Mouse (Mus musculus): ENCODE results near the gene Gm340.

Gene Gm340

GRCm38 (mm10) chr19:41581706-41582420 is at the start of gene Gm340:
Gene Gm340, plus strand, starts transcription at chr19:41582370.
- DNase-seq (ENCODE audit: low spot score in 2 of 2), result no peak

- DNase-seq (ENCODE audit: low spot score in 2 of 2), result no peak
Measured at GRCm38 (mm10) chr19:41534021-41534420, 48.1 kb upstream of the Gm340 start.

DNA sequence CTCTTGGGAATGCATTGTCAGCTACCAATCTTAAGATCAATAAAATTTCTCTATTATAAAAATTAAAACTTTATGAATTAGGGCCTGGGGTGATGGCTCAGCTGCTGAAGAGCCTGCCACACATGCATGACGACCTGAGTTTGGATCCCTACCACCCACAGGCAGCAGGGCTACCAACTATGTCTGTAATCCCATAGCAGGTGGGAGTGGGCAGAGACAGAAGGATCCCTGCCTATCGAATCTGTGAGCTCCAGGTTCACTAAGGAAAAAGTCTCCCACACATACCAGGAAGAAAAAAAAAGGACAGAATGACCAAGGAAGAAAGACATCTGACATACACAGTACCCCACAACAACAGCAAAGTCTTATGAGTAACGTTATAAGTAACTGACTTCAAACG is 25.2 kb upstream of the Gm340 start:
- no peak for DNase-seq (ENCODE audit: low spot score in 2 of 2)

DNA sequence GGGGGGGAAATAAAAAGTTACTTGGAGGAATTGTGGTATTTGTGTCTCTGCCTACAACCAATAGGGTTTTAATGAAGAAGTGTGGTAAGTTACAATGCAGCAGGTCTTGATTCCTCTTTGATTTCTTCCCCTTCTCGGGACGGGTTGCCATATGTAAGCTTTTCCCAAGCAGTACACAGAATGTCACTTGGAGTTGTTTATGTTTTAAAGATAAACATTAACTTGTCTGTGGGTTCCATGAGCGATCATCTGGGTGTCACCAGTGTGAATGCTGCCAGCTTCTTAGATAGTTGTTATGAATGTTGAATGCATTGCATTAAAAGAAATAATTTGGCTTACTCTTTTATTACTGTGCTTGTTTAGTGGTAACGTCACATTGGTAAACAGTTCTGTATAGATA is 24.7 kb upstream of the Gm340 start:
- DNase-seq (ENCODE audit: low spot score in 2 of 2), result no peak

DNA sequence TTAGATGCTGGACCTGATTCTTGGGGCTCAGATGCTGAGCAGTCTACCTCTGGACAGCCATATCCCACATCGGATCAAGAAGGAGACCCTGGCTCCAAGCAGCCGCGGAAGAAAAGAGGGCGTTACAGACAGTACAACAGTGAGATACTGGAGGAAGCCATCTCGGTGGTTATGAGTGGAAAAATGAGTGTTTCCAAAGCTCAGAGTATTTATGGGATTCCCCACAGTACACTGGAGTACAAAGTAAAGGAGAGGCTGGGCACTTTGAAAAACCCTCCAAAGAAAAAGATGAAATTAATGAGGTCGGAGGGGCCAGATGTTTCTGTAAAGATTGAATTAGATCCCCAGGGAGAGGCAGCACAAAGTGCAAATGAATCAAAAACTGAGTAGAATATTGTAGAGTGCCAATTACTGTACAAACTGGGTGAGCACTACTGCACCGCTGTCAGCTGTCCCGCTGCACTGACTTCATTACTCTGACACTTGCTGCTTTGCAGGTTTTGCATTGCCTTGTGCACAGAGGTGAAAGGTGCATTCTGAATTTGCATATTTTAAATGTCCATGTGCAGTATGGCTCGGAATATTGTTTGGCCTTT is 23.2 kb upstream of the Gm340 start:
- no peak for DNase-seq (ENCODE audit: low spot score in 2 of 2)

DNA sequence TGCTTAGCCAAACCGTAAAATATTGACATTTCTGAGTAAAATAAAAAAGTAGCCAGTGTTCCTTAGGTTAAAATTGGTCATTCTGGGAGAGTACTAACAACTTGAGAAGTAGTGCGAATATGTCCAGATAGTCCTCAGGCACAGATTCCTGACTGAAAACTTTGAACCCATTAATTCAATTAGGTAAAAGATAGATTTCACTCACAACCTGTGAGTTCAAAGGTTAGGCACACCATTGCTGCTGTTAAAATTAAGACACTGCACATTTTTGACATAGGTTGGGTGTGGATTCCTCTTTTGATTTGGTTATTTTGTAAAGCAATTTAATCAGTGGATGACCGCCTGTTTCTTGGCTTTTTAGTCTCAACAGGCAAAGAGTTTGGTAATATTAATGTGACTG is 21.3 kb upstream of the Gm340 start:
- no peak for DNase-seq (ENCODE audit: low spot score in 2 of 2)

DNA sequence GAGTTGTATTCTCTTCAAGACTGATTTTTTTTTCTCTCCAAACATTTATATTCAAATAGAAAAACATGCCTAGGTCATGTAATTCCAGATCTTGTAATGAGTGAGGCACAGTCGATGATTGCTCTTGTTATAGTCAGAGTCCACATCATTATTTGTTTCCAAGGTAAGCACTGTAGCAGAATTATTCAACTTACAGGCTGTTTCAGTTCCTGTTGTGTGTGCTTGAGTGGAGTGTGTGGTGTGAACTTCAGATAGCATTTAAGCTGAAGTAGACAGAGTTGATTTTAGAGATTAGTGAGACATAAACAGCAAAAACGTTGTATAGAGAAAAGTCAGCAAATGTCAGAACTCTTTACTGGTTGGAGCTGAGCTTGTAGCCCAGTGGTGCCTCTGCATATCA is 13.4 kb upstream of the Gm340 start:
- DNase-seq (ENCODE audit: low spot score in 2 of 2), result no peak

GRCm38 (mm10) chr19:41573700-41574099 is 8.5 kb upstream of the Gm340 start:
- DNase-seq (ENCODE audit: low spot score in 2 of 2), result no peak

DNA sequence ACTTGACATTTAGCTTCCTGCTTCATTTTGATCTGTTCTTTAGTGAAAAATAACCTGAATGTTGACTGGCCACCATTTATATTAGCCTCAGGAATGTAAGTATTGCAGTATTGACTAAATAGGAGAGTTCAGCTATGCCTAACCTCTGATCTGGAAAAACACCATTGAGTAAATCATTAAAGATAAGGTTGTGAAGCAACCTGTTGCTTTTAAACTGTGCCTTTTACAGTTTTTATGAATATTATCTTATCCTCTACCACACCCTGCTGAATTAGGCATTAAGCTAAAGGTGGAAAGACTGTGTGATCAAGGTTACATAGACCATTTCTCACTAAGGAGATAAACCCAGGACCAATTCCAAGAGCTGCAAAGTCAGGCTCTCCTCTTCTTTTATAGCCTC is 4.6 kb upstream of the Gm340 start:
- DNase-seq (ENCODE audit: low spot score in 2 of 2), result no peak

- DNase-seq (ENCODE audit: low spot score in 2 of 2), result no peak
Measured at GRCm38 (mm10) chr19:41579311-41579920, 2.8 kb upstream of the Gm340 start.

GRCm38 (mm10) chr19:41582918-41583514 is 846 bp downstream of the Gm340 start:
- DNase-seq (ENCODE audit: low spot score in 2 of 2), result no peak

- no peak for DNase-seq (ENCODE audit: low spot score in 2 of 2)
Measured at GRCm38 (mm10) chr19:41586752-41587151, 4.6 kb downstream of the Gm340 start.

- no peak for DNase-seq (ENCODE audit: low spot score in 2 of 2)
Measured at GRCm38 (mm10) chr19:41587431-41588222, 5.5 kb downstream of the Gm340 start.

GRCm38 (mm10) chr19:41589026-41589425 is 6.9 kb downstream of the Gm340 start:
- DNase-seq (ENCODE audit: low spot score in 2 of 2), result no peak

DNA sequence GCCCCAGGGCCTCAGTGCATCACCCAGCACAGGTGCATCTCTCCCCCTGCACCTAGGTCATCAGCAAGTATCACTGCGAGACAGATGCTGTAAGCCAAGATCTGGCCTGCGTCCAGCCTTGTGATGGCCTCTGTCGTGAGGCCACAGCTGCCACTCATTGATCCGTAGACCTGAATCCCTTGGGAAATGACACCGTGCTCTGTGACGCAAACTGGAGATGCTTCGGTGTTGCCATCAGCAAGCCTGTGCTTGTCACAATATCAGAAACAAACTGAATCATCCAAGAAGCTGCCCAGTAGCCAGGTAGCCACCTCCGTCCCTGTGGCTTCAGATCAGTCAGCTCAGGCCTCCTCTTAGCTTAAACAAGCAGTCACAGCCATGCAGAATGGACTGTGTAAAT is 7.5 kb downstream of the Gm340 start:
- DNase-seq (ENCODE audit: low spot score in 2 of 2), result no peak

GRCm38 (mm10) chr19:41591808-41592207 is 9.6 kb downstream of the Gm340 start:
- no peak for DNase-seq (ENCODE audit: low spot score in 2 of 2)

- DNase-seq (ENCODE audit: low spot score in 2 of 2), result peak; percentile 42 to 79
Measured at GRCm38 (mm10) chr19:41597170-41597894, 15.2 kb downstream of the Gm340 start.

- no peak for DNase-seq (ENCODE audit: low spot score in 2 of 2)
Measured at GRCm38 (mm10) chr19:41600647-41601046, 18.5 kb downstream of the Gm340 start.

DNA sequence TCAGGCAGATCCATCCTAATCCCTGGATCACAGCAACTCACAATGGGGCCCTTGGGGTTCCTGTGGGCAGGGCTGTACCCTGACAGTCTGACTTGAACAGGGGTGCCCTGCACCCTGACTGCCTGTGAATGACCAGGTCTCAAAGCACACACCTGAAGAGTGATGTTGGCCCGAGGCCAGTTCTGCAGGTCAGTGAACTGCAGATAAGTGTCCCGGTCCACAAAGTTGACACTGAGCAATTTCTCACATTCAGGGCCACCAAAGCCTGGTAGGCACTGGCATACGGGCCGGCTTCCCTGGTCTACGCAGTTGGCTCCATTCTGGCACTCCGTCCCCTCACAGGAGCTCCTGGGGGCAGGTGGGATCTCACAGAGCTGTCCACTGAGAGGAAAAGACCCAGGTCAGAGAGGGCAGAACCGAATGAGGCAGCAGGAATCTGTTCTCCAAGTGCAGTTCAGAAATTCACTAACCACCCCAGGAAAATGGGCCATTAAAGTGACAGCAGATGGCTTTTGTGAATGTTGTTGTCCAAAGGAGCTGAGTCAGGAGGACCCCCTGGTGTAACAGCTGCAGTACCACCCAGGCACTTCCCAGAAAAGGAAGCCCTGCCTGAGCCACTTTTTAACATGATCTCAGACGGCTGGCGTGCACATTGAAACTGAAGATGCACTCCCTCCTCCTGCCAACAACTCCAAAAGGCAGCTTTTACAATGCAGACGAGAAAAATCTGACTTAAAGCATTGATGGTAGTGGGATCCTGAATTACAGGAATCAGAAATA is 24.2 kb downstream of the Gm340 start:
- DNase-seq (ENCODE audit: low spot score in 2 of 2), result no peak

GRCm38 (mm10) chr19:41611683-41612082 is 29.5 kb downstream of the Gm340 start:
- DNase-seq (ENCODE audit: low spot score in 2 of 2), result no peak
